Mouse (Mus musculus) spleen, adult 2 months (tissue): Measurements from ENCODE around the gene Ptprt.

ENCODE experiments used
- CTCF ChIP-seq: fragments of 200-500 bp; IDR thresholded peaks from 2 replicates; pipeline ENCODE4 v1.5.1; 2011; ENCODE audit warnings: mild to moderate bottlenecking, inconsistent platforms; ENCODE audit not compliant: insufficient read depth, insufficient read length, insufficient replicate concordance; ENCODE audit errors: extremely low read depth
- POLR2A ChIP-seq: fragments of 200-500 bp; IDR thresholded peaks from 2 replicates; pipeline ENCODE4 v1.6.1; 2011; ENCODE audit warnings: low read depth, low read length, inconsistent platforms

DNA sequence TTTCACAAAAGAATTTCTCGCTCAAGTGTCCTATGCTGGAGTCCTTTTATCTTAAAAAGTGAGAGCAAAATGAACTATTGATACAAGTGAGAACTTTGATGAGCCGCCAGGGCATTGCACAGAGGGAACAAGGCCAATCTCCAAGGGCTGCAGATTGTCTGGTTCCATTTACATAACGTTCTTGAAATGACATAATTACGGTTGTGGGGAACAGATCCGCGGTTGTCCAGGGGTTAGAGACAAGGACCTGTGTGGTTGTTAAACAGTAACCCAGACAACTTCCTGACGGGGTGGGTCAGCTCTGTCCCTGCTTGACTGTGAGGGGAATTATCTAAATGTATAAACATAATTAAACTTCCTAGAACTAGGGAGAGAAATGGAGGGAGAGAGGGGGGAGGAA, 129.3 kb downstream of the Ptprt start:
- TF ChIP-seq POLR2A (no peak), CTCF (no peak)
